Mouse (Mus musculus) heart, adult 10 weeks (tissue): Measurements from ENCODE around the gene Bmpr1b. TPM values are rescaled to one million over a fixed set of nuclear protein-coding genes. Genes with fewer than 3 reads are reported as not detected.

Experiments
- polyA plus RNA-seq: library from polyadenylated mRNA; stranded (reverse); fragments of 350-450 nt; fragmentation: Illumina TruSeq; extraction: RNeasy Lipid Tissue Mini Kit (QIAGEN cat#74804); gene quantifications from one replicate; pipeline ENCODE4 v1.2.3, GENCODE M21; 2014; ENCODE audit warnings: low read depth, low replicate concordance

Bmpr1b gene
- 0.31 TPM for polyA plus RNA-seq

DNA sequence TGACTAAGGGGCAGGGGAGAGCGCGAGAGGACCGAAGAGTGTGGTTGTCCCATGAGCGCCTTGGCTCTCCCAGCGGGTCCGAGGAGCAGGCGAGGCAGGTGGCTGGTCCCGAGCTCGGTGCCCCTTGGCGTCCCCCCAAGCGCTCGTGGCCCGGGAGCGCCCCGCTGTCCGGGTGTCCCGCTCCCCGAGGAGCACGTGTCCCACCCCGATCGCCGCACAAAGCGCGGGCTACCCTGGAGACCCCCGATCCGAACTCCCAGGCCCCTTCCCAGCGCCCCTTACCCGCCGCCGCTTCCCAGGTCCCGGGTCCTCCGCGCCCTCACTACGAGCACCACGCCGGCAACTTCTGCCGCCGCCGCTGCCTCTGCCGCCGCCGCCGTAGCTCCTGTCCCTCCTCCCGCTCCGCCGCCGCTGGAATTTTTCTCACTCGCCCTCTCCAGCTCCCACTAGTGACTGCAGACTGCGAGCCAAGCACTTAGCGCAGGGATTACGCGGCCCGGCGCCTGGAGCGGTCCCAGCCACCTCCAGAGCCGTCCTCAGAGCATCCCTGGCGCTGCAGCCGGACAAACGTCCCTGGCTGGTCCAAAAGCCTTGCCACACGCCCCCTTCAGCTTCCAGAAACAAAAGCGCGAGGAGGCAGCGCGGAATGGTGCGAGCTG lies at the start of gene Bmpr1b:
Bmpr1b (minus strand) TSS at position 563 of the 659 bp plus-strand sequence.

Other genes with a start within 250 kb of the Bmpr1b start
- gene Pdlim5, start 226.3 kb upstream of the Bmpr1b start, polyA plus RNA-seq, result 762 TPM